Mouse (Mus musculus): ENCODE results near the gene Gm20737.
"Not testable (repeated sequence)": the region's sequence is repeated elsewhere in the genome, so short reads cannot be mapped to it uniquely, and the experiment has no call there.

Gene Gm20737

DNA sequence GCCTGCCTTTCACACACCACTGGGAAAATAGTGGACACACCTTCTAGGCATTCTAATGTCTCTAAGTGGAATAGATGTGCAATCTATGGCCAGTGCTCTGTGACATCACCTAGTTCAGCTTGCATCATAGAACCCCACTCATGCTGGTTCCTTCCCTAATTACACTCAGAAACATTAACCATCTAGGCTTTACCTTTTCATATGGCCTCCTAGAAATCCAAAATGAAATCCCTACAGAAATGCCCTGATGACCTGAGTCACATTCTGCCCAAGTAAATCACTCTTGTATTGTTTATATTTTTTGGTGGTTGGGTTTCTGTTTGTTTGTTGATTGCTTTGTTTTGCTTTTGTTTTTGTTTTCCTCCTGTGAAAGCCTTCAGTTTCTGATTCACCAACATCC, at the start of gene Gm20737:
Gene Gm20737, minus strand, starts transcription at position 101 of the 400 bp plus-strand sequence.
- in situ Hi-C loops (cut with MboI, MseI) = not testable (repeated sequence)

- in situ Hi-C loops (cut with MboI, MseI) = not testable (repeated sequence)
These were observed 17.3 kb upstream of the Gm20737 start, which contains the start of gene Gm21775 for GRCm38 (mm10) chrY:10553153-10553552. Gene Gm21775 (plus strand): TSS chrY:10553453.
